Mouse (Mus musculus) midbrain, embryonic 12.5 days (tissue): Measurements from ENCODE around the gene Mrps35. TPM values are rescaled to one million over a fixed set of nuclear protein-coding genes. Genes with fewer than 3 reads are reported as not detected.

Source experiments
- ATAC-seq: fragments of 200-750 bp; cut with Nextera tagmentation; 2 replicates; pipeline ENCODE4 v1.8.0; 2017; ENCODE audit warnings: low read depth, moderate TSS enrichment, moderate library complexity; ENCODE audit not compliant: low FRiP score
- H3K27ac ChIP-seq: fragments of 300-500 bp; sonication (generic); replicated peaks from 2 replicates; pipeline ENCODE4 v1.5.1; 2016; ENCODE audit warnings: mild to moderate bottlenecking
- H3K27me3 ChIP-seq: fragments of 300-500 bp; sonication (generic); 2 replicates; pipeline ENCODE4 v1.6.1; 2016; ENCODE audit warnings: mild to moderate bottlenecking
- H3K36me3 ChIP-seq: fragments of 300-500 bp; sonication (generic); 2 replicates; pipeline ENCODE4 v1.6.1; 2016
- H3K4me1 ChIP-seq: fragments of 300-500 bp; sonication (generic); 2 replicates; pipeline ENCODE4 v1.6.1; 2016
- H3K4me2 ChIP-seq: fragments of 300-500 bp; sonication (generic); replicated peaks from 2 replicates; pipeline ENCODE4 v1.6.1; 2016; ENCODE audit warnings: mild to moderate bottlenecking, moderate library complexity
- H3K4me3 ChIP-seq: fragments of 300-500 bp; sonication (generic); 2 replicates; pipeline ENCODE4 v1.5.1; 2016; ENCODE audit warnings: mild to moderate bottlenecking
- H3K9ac ChIP-seq: fragments of 300-500 bp; sonication (generic); replicated peaks from 2 replicates; pipeline ENCODE4 v1.6.1; 2016; ENCODE audit warnings: mild to moderate bottlenecking, moderate library complexity
- H3K9me3 ChIP-seq: fragments of 300-500 bp; sonication (generic); 2 replicates; pipeline ENCODE4 v1.6.1; 2016; ENCODE audit warnings: mild to moderate bottlenecking
- WGBS: fragments of 180-500 bp; shearing (Covaris S2); methylation state at CpG from one replicate; pipeline ENCODE4 v1.1.7; 2016; 5-methylcytosine and 5-hydroxymethylcytosine counted together
- polyA plus RNA-seq: library from polyadenylated mRNA; unstranded; fragments of >200 nt; fragmentation: Nextera tagmentation; extraction: Ambion mirVana; gene quantifications from 2 replicates; pipeline ENCODE4 v1.2.1, GENCODE M21; 2016

Gene Mrps35
- polyA plus RNA-seq, 1 experiment from 2014 or later, result 83.0 TPM

DNA sequence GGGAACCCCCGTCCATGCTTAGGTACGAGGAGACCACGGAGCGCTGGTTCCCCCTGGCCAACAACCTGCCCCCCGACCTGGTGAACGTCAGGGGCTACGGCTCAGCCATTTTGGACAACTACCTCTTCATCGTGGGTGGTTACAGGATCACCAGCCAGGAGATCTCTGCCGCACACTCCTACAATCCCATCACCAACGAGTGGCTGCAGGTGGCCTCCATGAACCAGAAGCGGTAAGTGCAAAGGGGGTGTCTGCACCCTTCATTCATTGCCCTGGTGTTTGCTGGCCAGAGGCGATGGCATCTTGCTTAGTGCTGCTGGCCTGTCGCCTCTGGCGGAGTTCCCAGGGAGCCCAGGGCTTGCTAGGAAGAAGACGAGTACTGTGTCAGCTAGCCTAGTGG lies 49.6 kb downstream of the Mrps35 start:
- no peaks in the 10 kb centered on the region for H3K9me3 ChIP-seq
- H3K4me2 ChIP-seq, result peak overlapping the region; percentile 78
- no peak for ATAC-seq
- H3K4me3 ChIP-seq, result peak overlapping the region; percentile 62
- peak overlapping the region; percentile 88 for H3K27ac ChIP-seq
- H3K27me3 ChIP-seq, result peaks cover 12% of the 10 kb centered on the region; the same call in 1 of the 2 replicates
- peaks cover 19% of the 10 kb centered on the region for H3K4me1 ChIP-seq
- peaks cover 7% of the 10 kb centered on the region for H3K36me3 ChIP-seq
- WGBS, result under 1% methylated on average over 15 of the region's 15 CpGs
- peak overlapping the region; percentile 79 for H3K9ac ChIP-seq

DNA sequence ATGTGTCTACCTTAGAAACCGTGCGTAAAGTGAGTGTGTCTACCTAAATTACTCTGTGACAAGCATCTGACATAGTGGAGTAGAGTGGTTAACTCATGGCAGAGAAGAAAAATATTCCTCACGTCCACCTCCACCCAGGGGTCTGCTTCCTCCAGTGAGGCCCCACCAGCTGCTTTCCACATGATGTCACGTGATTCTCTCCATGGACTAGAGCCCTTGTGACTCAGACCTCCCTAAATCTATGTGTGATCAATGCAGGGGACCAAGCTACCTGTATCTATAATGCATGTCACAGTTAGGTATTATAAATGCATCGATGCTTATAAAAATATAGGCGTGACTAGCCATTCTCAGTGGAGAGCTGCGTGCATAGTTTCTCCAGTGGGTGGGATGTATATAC lies 52.2 kb downstream of the Mrps35 start:
- H3K9me3 ChIP-seq, result no peaks in the 10 kb centered on the region
- no peak overlapping the region for H3K4me2 ChIP-seq
- no peak overlapping the region for H3K9ac ChIP-seq
- H3K27me3 ChIP-seq, result peaks cover 7% of the 10 kb centered on the region; the same call in 1 of the 2 replicates
- H3K36me3 ChIP-seq, result peaks cover 7% of the 10 kb centered on the region
- H3K4me1 ChIP-seq, result peaks cover 17% of the 10 kb centered on the region
- no peak for ATAC-seq
- no peak overlapping the region for H3K4me3 ChIP-seq
- 87% methylated on average over 7 of the region's 7 CpGs for WGBS
- H3K27ac ChIP-seq, result no peak overlapping the region

DNA sequence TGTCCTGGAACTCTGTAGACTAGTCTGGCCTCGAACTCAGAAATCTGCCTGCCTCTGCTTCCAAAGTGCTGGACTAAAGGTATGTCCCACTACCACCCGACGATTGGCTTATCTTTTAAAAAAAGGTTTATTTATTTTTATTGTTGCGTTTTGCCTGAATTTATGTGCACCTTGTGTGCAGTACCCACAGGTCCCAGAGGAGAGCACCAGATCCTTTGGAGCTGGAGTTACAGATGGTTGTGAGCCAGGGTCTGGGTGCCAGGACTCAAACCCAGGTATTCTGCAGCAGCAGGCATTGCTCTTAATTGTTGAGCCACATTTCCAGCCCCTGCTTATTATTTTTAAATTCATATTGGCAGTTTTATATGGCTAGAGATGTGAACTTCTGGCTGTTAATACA lies 53.5 kb downstream of the Mrps35 start:
- H3K9ac ChIP-seq, result no peak overlapping the region
- no peak overlapping the region for H3K4me2 ChIP-seq
- H3K4me3 ChIP-seq, result no peak overlapping the region
- WGBS, result 95% methylated on average over 4 of the region's 4 CpGs
- no peak overlapping the region for H3K27ac ChIP-seq
- H3K9me3 ChIP-seq, result no peaks in the 10 kb centered on the region
- H3K36me3 ChIP-seq, result peaks cover 7% of the 10 kb centered on the region
- ATAC-seq, result no peak
- no peaks in the 10 kb centered on the region for H3K27me3 ChIP-seq
- peaks cover 10% of the 10 kb centered on the region; the same call in 1 of the 2 replicates for H3K4me1 ChIP-seq

DNA sequence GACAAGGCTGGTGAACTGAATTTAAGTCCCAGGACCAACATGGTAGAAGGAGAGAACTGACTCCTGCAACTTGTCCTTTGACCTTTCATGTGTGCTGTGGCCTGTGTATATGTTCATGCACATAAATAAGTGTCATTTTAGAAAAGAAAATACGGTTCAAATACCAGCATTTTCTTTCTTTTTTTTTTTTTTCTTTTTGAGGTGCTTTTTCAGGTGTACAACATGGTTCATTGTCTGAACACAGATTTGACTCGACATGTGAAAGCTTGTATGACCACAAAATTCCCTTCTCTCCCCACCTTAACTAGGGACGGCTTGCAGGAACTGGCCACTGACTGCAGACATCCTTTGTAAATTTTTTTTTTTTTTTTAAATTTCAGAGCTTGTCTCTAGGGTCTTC lies 54.4 kb downstream of the Mrps35 start:
- Histone ChIP-seq H3K9ac (no peak overlapping the region), H3K27me3 (no peaks in the 10 kb centered on the region), H3K4me1 (peaks cover 10% of the 10 kb centered on the region; the same call in 1 of the 2 replicates), H3K4me2 (no peak overlapping the region), H3K36me3 (peaks cover 7% of the 10 kb centered on the region), H3K27ac (no peak overlapping the region), H3K4me3 (no peak overlapping the region), H3K9me3 (no peaks in the 10 kb centered on the region)
- 89% methylated on average over 3 of the region's 3 CpGs for WGBS
- ATAC-seq, result no peak

DNA sequence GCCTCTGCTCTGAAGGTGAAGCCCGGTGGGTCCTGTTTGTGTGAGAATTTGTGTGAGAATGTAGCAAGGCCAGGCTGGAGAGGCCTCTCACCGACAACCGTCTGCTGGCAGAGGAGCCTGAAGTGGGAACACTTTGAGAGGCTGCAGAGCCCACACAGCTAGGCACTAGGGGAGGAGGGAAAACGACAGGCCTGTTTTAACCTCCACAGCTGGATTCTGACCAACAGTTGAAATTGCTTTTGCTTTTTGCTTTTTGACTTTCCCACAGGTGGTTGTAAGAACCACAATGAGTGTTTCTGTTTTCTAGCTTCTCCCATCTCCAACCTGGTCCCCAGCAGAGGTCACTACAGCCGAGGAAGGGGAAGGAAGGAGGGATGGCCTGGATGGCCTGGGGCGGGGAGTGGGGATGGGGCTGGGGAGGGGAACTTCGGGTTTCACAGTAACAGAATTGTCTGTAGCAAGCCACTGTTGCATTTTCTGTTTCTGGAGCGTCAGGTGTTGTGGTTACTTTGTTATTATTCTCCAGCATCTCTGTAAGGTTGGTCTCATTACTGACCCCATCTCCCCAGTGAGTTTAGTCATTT lies 54.9 kb downstream of the Mrps35 start:
- peaks cover 7% of the 10 kb centered on the region for H3K36me3 ChIP-seq
- H3K4me3 ChIP-seq, result no peak overlapping the region
- H3K27ac ChIP-seq, result no peak overlapping the region
- no peaks in the 10 kb centered on the region for H3K9me3 ChIP-seq
- 62% methylated on average over 8 of the region's 8 CpGs for WGBS
- ATAC-seq, result no peak
- no peak overlapping the region for H3K4me2 ChIP-seq
- H3K9ac ChIP-seq, result no peak overlapping the region
- H3K4me1 ChIP-seq, result peaks cover 8% of the 10 kb centered on the region; the same call in 1 of the 2 replicates
- H3K27me3 ChIP-seq, result no peaks in the 10 kb centered on the region

DNA sequence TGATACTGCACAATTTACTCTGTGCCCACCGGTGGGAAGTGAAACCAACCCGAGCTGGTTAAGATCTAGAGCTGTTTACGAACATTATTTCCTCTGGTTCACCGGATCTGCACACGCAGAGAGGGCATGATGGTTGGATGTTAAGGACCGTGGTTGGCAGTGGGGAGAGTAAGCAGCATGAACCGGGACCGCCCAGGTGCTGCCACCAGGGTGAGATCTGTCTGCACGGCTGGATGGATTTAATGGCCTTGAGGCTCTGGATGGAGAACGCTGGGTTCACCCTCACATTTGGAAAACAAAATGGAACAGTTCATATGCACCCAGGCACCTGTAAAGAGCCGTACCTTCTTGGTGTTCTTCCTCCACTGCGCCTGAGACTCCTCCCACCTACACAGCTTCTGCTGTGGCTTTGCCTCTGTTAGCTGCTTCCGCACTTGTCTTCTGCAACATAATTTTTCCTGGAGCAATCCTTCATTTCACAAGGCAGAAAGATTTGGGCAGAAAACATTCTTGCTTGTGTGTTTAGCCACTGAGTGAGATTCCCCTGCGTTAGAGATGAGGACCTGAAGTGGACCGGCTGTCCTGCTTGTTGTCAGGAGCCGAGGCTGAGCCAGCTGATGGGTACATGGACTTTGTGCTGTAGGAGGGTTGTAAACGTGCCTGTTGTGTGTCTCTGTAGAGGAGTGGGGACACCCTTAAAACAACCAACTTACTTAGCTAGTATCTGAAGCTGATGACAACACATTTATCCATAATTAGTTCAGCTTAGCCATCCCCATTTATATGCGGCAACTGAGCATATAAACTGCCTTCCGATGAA lies 57.1 kb downstream of the Mrps35 start:
- Histone ChIP-seq H3K4me3 (no peak overlapping the region), H3K27ac (no peak overlapping the region), H3K9ac (no peak overlapping the region), H3K36me3 (peaks cover 22% of the 10 kb centered on the region), H3K4me2 (no peak overlapping the region), H3K4me1 (no peaks in the 10 kb centered on the region), H3K9me3 (no peaks in the 10 kb centered on the region), H3K27me3 (no peaks in the 10 kb centered on the region)
- 85% methylated on average over 19 of the region's 19 CpGs for WGBS
- no peak for ATAC-seq

DNA sequence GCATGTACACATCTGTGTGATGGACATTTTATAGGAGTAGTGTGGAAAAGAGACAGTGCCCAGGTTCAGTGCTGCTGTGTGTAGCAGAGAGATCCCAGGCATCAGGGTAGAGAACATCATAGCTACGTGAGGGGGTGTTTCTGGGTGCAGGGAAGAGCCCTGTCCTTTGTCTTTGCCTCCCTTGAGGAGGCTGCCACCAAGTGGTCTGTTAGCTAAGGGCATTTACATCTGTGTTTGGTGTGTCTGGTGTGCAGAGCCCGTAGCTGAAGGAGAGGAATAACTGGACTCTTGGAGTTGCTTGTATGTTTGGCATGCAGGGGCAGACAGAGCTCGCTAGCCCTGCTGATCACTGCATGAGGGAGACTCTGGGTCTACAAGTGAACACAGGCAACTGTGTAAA lies 59.7 kb downstream of the Mrps35 start:
- Histone ChIP-seq H3K9ac (no peak overlapping the region), H3K4me1 (no peaks in the 10 kb centered on the region), H3K27me3 (no peaks in the 10 kb centered on the region), H3K4me2 (no peak overlapping the region), H3K9me3 (no peaks in the 10 kb centered on the region), H3K27ac (no peak overlapping the region), H3K36me3 (peaks cover 21% of the 10 kb centered on the region), H3K4me3 (no peak overlapping the region)
- WGBS, result 93% methylated on average over 3 of the region's 3 CpGs
- ATAC-seq, result no peak

DNA sequence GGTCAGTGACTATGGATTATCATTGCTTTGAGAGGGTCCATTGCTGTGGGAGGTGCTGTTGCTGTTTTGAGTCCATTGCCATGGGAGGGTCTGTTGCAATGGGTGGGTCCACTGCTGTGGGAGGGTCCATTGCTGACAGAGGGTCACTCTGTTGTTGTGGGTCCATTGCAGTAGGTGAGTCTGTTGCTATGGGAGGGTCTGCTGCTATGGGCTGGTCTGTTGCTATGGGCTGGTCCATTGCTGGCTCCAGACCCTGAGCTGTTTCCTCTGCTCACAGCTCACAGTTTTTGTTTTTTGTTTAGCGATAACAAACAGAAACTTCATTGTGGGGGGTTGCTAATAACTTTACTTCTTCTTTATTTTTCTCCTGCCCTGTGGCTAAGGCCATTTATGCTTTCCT lies 63.0 kb downstream of the Mrps35 start:
- 100% methylated on average over 1 of the region's 1 CpGs for WGBS
- ATAC-seq, result no peak

DNA sequence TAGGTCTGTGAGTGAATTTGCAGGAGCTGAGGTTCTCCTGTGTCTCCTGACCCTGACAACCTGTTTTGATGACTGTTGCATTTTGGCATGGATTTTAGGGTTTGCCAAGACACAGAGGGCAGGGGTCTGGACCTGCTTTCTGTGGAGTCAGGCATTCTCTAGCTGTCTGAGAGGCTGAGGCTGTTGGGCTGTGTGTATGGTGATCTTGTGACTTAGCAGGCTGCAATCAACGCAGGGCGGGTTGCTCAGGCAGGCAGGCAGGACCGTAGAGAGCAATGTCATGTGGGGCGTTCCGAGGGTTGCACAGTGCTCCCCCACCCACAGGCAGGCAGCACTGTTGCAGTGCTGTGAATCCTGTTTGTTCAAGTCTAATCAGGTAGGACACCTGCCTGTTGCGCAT lies 64.2 kb downstream of the Mrps35 start:
- H3K27ac ChIP-seq, result no peak overlapping the region
- 95% methylated on average over 6 of the region's 6 CpGs for WGBS
- H3K4me3 ChIP-seq, result no peak overlapping the region
- peaks cover 51% of the 10 kb centered on the region for H3K36me3 ChIP-seq
- ATAC-seq, result no peak
- H3K27me3 ChIP-seq, result no peaks in the 10 kb centered on the region
- H3K4me2 ChIP-seq, result no peak overlapping the region
- H3K4me1 ChIP-seq, result no peaks in the 10 kb centered on the region
- no peaks in the 10 kb centered on the region for H3K9me3 ChIP-seq
- H3K9ac ChIP-seq, result no peak overlapping the region

More for the DNA sequence above, 63.0 kb downstream of the Mrps35 start:
- Histone ChIP-seq H3K4me2 (no peak overlapping the region), H3K27me3 (no peaks in the 10 kb centered on the region), H3K27ac (no peak overlapping the region), H3K9ac (no peak overlapping the region), H3K36me3 (peaks cover 46% of the 10 kb centered on the region), H3K4me1 (no peaks in the 10 kb centered on the region), H3K9me3 (no peaks in the 10 kb centered on the region), H3K4me3 (no peak overlapping the region)

DNA sequence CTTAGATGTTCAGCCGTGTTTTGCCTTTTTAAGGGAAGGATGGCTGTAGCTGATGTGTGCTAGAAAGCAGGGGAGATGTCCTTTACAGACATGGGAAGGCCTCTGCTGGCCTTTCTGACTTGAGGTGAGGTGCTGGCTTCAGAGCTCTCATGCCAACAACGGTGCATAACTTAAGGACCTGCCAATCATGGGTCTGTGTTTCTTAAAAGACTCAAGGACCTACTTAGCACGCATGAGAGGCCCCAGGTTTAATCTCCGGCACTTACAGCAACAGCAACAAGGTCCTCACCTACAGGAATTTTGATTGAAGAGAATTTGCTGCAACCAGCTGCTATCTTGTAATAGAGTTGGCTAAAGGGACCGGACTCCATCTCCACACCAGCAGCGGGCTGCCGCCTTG lies 66.7 kb downstream of the Mrps35 start:
- no peak overlapping the region for H3K4me3 ChIP-seq
- no peaks in the 10 kb centered on the region for H3K4me1 ChIP-seq
- no peaks in the 10 kb centered on the region for H3K9me3 ChIP-seq
- H3K4me2 ChIP-seq, result no peak overlapping the region
- no peak overlapping the region for H3K9ac ChIP-seq
- peaks cover 42% of the 10 kb centered on the region for H3K36me3 ChIP-seq
- no peak overlapping the region for H3K27ac ChIP-seq
- no peak for ATAC-seq
- 89% methylated on average over 7 of the region's 7 CpGs for WGBS
- H3K27me3 ChIP-seq, result no peaks in the 10 kb centered on the region

DNA sequence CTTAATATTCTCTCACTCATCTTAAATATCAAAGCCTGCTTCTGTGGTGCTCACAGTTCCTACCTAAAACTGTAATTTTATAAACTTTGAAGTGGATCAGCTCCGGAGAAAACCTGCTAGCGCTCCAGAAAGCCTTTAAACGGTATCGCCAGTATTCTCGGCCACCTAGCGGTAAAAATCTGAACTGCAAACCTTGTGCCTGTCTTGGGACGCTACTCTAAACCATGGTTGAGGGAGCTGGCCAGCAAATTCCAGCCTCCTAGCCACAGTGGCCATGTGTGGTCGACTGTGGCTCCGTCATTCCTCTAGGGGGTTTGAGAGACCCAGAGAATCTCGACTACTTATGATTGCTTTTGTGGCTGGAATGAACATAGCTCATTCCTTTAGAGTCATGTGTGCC lies 74.0 kb downstream of the Mrps35 start:
- H3K4me1 ChIP-seq, result no peaks in the 10 kb centered on the region
- 7% methylated on average over 10 of the region's 10 CpGs for WGBS
- no peaks in the 10 kb centered on the region for H3K27me3 ChIP-seq
- H3K9ac ChIP-seq, result no peak overlapping the region
- ATAC-seq, result peak; percentile 71
- H3K4me2 ChIP-seq, result no peak overlapping the region
- H3K27ac ChIP-seq, result no peak overlapping the region
- H3K9me3 ChIP-seq, result no peaks in the 10 kb centered on the region
- no peak overlapping the region for H3K4me3 ChIP-seq
- H3K36me3 ChIP-seq, result 0 out of 2 replicates have a peak, but pooled peaks cover 4% of the 10 kb centered on the region

DNA sequence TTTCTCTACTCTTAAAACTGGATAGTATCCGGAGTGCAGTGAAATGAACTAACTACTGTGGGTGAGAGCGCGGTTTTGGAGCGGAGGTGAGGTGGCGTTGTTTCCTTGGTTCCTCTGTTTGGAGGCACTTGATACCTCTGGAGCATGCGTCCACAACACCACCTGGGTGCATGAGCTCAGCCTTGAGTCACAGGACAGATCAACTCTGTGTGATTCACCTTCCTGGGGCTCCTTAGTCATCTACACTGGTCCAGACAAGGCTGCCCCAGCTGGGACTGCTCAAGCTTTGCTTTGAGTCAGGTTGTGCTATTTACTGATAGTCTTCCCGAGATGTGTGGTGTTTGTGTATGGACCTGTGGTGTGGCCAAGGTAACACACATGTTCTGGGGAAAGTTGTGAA lies 75.2 kb downstream of the Mrps35 start:
- Histone ChIP-seq H3K9me3 (no peaks in the 10 kb centered on the region), H3K27me3 (no peaks in the 10 kb centered on the region), H3K4me1 (no peaks in the 10 kb centered on the region), H3K4me3 (no peak overlapping the region), H3K9ac (no peak overlapping the region), H3K36me3 (no peaks in the 10 kb centered on the region), H3K4me2 (no peak overlapping the region), H3K27ac (no peak overlapping the region)
- WGBS, result 95% methylated on average over 7 of the region's 7 CpGs
- no peak for ATAC-seq
